Mouse (Mus musculus): ENCODE data around the gene Shcbp1l. TPM values are rescaled to one million over a fixed set of nuclear protein-coding genes. Genes with fewer than 3 reads are reported as not detected.

Gene Shcbp1l
- polyA plus RNA-seq, 1 experiment: 0.13 TPM

DNA sequence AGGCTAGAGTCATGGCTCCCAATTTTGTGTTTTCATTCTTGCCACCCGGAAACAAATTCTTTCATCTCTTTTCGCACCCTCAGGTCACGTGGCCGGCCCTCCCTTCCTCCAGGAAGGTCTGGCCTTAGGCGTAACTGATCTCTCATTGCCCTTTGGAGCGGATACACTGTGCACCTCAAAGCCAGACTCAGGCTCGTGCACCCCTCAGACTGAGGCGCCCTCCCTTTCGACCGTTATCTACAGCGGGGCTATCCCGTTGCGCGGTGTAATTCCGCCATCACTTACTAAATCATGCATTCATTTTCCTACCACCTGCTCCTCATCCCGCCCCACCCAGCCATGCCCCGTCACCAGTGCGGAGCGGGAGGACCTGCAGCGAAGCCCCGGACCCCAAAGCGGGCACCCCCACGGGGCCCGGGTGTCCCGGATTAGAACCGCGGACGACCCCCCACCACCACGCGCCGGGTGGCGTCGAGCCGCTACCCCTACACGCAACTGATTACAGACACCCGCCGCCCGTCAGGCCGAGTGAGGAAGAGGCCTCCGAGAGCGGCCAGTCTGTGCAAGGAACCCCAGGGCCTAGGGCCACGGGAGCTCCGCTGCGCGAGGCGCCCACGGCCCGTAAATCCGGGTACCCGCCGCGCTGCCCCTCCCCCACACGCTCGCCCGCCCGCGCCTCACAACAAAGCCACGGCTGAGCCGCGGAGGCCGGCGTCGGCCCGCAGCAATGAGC lies 62.0 kb downstream of the Shcbp1l start:
- WGBS: under 1% methylated on average over 62 of the region's 64 CpGs
- H3K4me1 ChIP-seq (ENCODE audit: control insufficient read depth, insufficient read depth, low read length): peaks cover 8% of the 10 kb centered on the region
- H3K4me3 ChIP-seq (replicated peaks; ENCODE audit: extremely low read depth, low read depth, low read length): peak overlapping the region; percentile 93
- peak; percentile 52 for DNase-seq
- TF ChIP-seq CTCF (IDR thresholded peaks at IDR 0.05; ENCODE audit: insufficient read depth, low read length): no peak
- TF ChIP-seq POLR2A (IDR thresholded peaks at IDR 0.05; ENCODE audit: borderline replicate concordance, extremely low read depth, low read depth, low read length): no peak; the same call in 1 of the 2 replicates

DNA sequence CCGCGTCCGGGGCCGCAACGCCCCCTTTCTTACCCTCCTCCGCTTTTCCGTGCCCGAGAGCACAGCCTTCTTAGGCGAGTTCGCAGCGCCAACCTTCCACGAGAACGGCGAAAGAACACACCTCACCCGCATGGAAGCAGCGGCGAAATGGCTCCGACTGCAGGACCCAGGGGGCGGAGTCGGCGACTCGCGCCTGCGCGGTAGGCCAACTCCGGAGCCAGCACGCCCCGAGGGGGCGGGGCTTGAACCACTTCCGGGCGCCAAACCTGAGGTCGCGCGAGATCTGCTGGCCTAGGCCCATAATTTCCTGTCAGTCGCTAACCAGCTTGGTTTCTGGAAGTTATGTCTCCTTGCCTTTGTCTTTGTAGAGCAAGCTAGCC lies 62.5 kb downstream of the Shcbp1l start, which contains the start of gene Dhx9:
TSS of gene Dhx9 (minus strand) at position 161 of the 380 bp plus-strand sequence.
- Histone ChIP-seq H3K4me1 (ENCODE audit: control insufficient read depth, insufficient read depth, low read length) (peaks cover 8% of the 10 kb centered on the region), H3K4me3 (replicated peaks; ENCODE audit: extremely low read depth, low read depth, low read length) (peak within 1 kb of the TSS; percentile 93)
- peak; percentile 99 for DNase-seq
- WGBS: under 1% methylated on average over 35 of the region's 35 CpGs
- TF ChIP-seq POLR2A (IDR thresholded peaks at IDR 0.05; ENCODE audit: borderline replicate concordance, extremely low read depth, low read depth, low read length) (peak; percentile 99), CTCF (IDR thresholded peaks at IDR 0.05; ENCODE audit: insufficient read depth, low read length) (no peak)

DNA sequence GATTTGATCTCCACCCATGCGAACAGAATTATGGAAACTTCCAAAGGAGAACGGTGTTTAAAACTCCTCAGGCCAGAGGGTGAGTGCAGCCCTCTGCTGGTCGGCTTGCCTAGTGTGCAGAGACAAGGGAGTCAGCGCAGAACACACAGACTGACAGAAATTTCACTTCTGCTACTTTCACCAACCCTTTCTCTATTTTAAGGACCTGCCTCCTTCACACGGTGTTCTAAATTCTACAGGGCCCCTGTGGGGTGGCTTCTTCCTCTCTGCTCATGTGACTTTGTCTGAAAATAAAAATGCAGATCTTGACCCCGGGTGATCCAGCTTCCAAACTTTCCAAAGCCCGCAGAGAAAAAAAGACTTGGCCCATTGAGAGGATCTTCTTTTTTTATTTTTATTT lies 64.2 kb downstream of the Shcbp1l start:
- DNase-seq: no peak
- no peak overlapping the region for H3K4me3 ChIP-seq (replicated peaks; ENCODE audit: extremely low read depth, low read depth, low read length)
- TF ChIP-seq CTCF (IDR thresholded peaks at IDR 0.05; ENCODE audit: insufficient read depth, low read length) (peak; percentile 33; the same call in 1 of the 2 replicates), POLR2A (IDR thresholded peaks at IDR 0.05; ENCODE audit: borderline replicate concordance, extremely low read depth, low read depth, low read length) (no peak)
- WGBS: 49% methylated on average over 7 of the region's 7 CpGs
- H3K4me1 ChIP-seq (ENCODE audit: control insufficient read depth, insufficient read depth, low read length): peaks cover 5% of the 10 kb centered on the region

DNA sequence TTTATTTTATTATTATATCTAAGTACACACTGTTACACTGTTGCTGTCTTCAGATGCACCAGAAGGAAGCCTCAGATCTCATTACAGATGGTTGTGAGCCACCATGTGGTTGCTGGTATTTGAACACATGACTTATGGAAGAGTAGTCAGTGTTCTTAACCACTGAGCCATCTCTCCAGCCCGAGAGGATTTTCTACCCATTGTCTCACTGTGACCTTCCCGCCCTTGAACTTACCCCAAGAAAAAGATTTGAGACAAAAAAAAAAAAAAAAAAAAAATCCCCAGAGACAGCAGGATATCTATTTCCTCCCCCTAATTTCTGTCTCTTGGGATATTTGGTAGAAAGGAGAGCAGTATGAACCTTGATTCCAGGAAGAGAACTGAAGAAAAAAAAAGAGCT lies 64.6 kb downstream of the Shcbp1l start:
- H3K4me3 ChIP-seq (replicated peaks; ENCODE audit: extremely low read depth, low read depth, low read length): no peak overlapping the region
- peaks cover 5% of the 10 kb centered on the region for H3K4me1 ChIP-seq (ENCODE audit: control insufficient read depth, insufficient read depth, low read length)
- TF ChIP-seq POLR2A (IDR thresholded peaks at IDR 0.05; ENCODE audit: borderline replicate concordance, extremely low read depth, low read depth, low read length) (no peak), CTCF (IDR thresholded peaks at IDR 0.05; ENCODE audit: insufficient read depth, low read length) (no peak)
- DNase-seq: no peak
- 56% methylated on average over 2 of the region's 2 CpGs for whole genome bisulfite sequencing

DNA sequence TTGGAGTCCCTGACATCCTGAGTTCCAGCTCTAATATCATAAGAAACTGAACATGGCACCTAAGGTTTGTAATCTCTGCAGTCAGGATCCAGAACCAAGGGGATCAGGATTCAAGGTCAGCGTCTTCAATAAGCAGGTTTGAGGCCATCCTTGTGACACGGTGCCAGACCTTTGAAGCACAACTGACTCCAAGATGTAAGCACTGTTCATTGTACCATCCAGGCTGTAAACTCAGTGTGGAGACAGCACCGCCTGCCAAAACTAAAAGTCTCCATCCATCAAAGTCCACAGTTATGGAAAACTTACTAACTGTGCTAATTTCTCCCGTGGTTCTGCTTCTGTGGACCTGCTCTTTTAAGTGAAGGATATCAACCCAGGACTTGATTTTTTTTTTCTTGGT lies 65.0 kb downstream of the Shcbp1l start:
- DNase-seq: no peak
- H3K4me3 ChIP-seq (replicated peaks; ENCODE audit: extremely low read depth, low read depth, low read length): no peak overlapping the region
- WGBS: 67% methylated on average over 4 of the region's 4 CpGs
- TF ChIP-seq CTCF (IDR thresholded peaks at IDR 0.05; ENCODE audit: insufficient read depth, low read length) (no peak), POLR2A (IDR thresholded peaks at IDR 0.05; ENCODE audit: borderline replicate concordance, extremely low read depth, low read depth, low read length) (no peak)
- peaks cover 5% of the 10 kb centered on the region for H3K4me1 ChIP-seq (ENCODE audit: control insufficient read depth, insufficient read depth, low read length)

DNA sequence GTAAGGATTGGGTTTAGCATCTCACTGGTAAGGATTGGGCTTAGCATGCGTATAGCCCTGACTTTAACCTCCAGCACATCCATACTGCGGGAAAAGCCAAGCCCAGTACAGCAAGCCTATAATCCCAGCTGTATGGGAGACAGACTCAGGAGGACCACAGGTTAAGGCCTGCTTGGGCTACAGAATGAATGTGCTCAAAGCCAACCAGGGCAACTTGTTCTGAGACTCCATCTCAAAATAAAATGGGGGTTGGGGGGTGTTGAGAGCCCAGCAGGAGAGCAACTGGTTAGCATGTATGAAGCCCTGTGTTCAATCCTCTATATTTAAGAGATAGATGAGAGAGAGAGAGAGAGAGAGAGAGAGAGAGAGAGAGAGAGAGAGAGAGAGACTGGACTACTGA lies 66.4 kb downstream of the Shcbp1l start:
- Histone ChIP-seq H3K4me3 (replicated peaks; ENCODE audit: extremely low read depth, low read depth, low read length) (no peak overlapping the region), H3K4me1 (ENCODE audit: control insufficient read depth, insufficient read depth, low read length) (no peaks in the 10 kb centered on the region)
- WGBS: 86% methylated on average over 2 of the region's 2 CpGs
- DNase-seq: no peak
- TF ChIP-seq CTCF (IDR thresholded peaks at IDR 0.05; ENCODE audit: insufficient read depth, low read length): no peak
- TF ChIP-seq POLR2A (IDR thresholded peaks at IDR 0.05; ENCODE audit: borderline replicate concordance, extremely low read depth, low read depth, low read length): no peak

DNA sequence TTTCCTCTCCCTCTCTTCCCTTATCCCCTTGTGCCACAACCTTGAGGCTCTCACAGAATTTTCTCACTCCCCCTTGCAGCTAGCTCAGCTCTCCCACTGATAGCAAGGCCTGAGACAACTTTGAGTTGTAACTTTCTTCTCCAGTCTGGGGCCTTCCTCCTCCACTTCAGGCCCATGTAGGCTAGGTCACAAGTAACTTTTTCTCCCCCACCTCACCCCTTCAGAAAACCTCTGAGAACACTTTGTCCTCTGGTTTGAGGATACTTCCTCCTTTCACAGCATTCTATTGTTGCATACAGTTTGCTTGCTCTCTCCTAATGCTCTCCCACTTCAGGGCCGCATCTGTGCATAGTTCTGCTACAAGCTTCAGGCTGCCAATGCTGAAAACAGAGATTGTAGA lies 66.9 kb downstream of the Shcbp1l start:
- no peak overlapping the region for H3K4me3 ChIP-seq (replicated peaks; ENCODE audit: extremely low read depth, low read depth, low read length)
- no peak for TF ChIP-seq CTCF (IDR thresholded peaks at IDR 0.05; ENCODE audit: insufficient read depth, low read length)
- TF ChIP-seq POLR2A (IDR thresholded peaks at IDR 0.05; ENCODE audit: borderline replicate concordance, extremely low read depth, low read depth, low read length): no peak
- H3K4me1 ChIP-seq (ENCODE audit: control insufficient read depth, insufficient read depth, low read length): no peaks in the 10 kb centered on the region
- no peak for DNase-seq
- 84% methylated on average over 1 of the region's 1 CpGs for whole genome bisulfite sequencing

DNA sequence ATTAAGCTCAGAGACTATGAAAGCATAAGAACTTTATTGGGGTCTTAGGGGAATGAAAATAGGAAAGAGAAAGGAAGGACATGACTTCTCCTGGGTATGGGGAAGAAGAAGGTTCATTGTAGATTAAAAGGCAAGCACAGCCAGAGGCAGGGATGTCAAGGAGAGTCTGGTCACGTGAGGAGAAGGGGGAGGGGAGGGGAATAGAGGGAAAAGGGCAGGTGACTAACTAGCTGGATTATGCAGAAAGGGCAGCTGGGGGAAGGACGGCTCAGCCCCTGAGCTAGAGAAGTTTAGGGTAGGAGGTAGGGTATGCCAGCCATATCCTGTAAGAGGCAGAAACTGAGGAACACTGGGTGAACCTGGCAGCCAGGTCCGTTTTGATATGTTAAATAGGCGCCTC lies 68.4 kb downstream of the Shcbp1l start:
- Histone ChIP-seq H3K4me3 (replicated peaks; ENCODE audit: extremely low read depth, low read depth, low read length) (no peak overlapping the region), H3K4me1 (ENCODE audit: control insufficient read depth, insufficient read depth, low read length) (no peaks in the 10 kb centered on the region)
- WGBS: 41% methylated on average over 4 of the region's 4 CpGs
- TF ChIP-seq POLR2A (IDR thresholded peaks at IDR 0.05; ENCODE audit: borderline replicate concordance, extremely low read depth, low read depth, low read length) (no peak), CTCF (IDR thresholded peaks at IDR 0.05; ENCODE audit: insufficient read depth, low read length) (no peak)
- DNase-seq: no peak

DNA sequence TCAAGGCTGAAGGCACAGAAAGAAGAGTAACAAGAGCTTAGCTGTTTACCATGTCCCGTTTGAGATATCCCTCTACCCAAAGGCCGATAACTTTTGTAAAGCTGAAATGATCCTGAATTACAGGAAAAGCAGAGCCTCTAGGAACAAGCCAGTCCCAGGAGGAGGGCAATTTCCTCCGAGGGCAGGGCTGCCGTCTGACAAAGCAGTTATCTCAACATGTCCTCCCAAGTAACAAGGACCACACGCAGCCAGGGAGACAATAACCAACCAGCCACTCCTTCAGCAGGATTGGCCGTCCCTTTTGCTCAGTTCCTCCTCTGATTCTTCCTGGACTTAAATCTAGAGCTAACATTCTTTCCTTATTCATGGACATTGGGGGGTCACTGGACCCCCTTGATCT lies 69.0 kb downstream of the Shcbp1l start:
- no peak for DNase-seq
- WGBS: 29% methylated on average over 6 of the region's 6 CpGs
- TF ChIP-seq CTCF (IDR thresholded peaks at IDR 0.05; ENCODE audit: insufficient read depth, low read length) (no peak), POLR2A (IDR thresholded peaks at IDR 0.05; ENCODE audit: borderline replicate concordance, extremely low read depth, low read depth, low read length) (no peak)

DNA sequence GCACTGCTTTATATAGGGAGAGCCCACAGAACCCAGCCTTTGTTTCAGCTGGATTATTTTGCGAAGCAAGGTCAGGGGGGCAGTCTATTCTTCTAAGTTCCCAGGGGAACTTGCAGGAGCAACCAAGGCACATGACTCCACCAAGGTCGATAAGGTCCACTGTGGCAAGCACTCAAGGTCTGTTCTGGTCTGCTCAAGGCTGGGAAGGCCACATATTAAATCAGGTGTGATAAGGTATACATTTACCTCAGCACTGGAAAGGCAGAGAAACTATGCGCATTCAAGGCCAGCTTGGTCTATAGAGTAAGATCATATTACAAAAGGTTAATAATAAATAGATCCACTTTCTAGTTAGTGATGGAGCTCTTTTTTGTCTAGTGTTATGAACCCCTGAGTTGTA lies 71.1 kb downstream of the Shcbp1l start:
- DNase-seq: no peak
- H3K4me3 ChIP-seq (replicated peaks; ENCODE audit: extremely low read depth, low read depth, low read length): no peak overlapping the region
- WGBS: 74% methylated on average over 3 of the region's 3 CpGs
- H3K4me1 ChIP-seq (ENCODE audit: control insufficient read depth, insufficient read depth, low read length): no peaks in the 10 kb centered on the region
- TF ChIP-seq CTCF (IDR thresholded peaks at IDR 0.05; ENCODE audit: insufficient read depth, low read length) (no peak), POLR2A (IDR thresholded peaks at IDR 0.05; ENCODE audit: borderline replicate concordance, extremely low read depth, low read depth, low read length) (no peak)

More for the DNA sequence above, 69.0 kb downstream of the Shcbp1l start:
- Histone ChIP-seq H3K4me3 (replicated peaks; ENCODE audit: extremely low read depth, low read depth, low read length) (no peak overlapping the region), H3K4me1 (ENCODE audit: control insufficient read depth, insufficient read depth, low read length) (no peaks in the 10 kb centered on the region)

Data from lung, adult 2 months (tissue).